Mouse (Mus musculus) left cerebral cortex, adult 18-20 months (tissue): ENCODE results near the gene Dus1l. TPM values are rescaled to one million over a fixed set of nuclear protein-coding genes. Genes with fewer than 3 reads are reported as not detected.
"Not testable (repeated sequence)": the region's sequence is repeated elsewhere in the genome, so short reads cannot be mapped to it uniquely, and the experiment has no call there.

Experiments
- DNase-seq, 2 experiments: peaks; one replicate each; pipeline ENCODE4 v3.0.0; 2021 to 2022; ENCODE audit warnings: low spot score in 2 of 2, mixed read lengths in 1 of 2
- total RNA-seq, 2 experiments: library from RNA; stranded (reverse); gene quantifications; 2 replicates each; pipeline ENCODE4 v1.2.3; 2021

Gene Dus1l
- total RNA-seq, 2 experiments from 2014 or later = 40.2 to 44.9 TPM

DNA sequence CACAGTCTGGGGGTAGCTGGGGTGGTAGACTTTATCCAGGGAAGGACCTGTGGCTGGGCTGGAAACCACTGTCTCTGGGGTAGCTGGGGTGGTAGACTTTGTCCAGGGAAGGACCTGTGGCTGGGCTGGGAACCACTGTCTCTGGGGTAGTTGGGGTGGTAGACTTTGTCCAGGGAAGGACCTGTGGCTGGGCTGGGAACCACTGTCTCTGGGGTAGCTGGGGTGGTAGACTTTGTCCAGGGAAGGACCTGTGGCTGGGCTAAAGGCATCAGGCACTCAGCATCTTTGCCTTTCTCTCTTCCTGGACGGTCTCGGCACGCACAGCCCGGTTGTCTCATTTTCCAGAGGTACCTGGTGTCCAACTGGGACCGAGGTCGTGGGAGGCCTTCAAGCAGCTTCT lies 14.8 kb downstream of the Dus1l start:
- DNase-seq = not testable (repeated sequence)

GRCm38 (mm10) chr11:120779876-120780275 lies 16.3 kb downstream of the Dus1l start:
- DNase-seq = no peak

- no peak for DNase-seq
Observed at GRCm38 (mm10) chr11:120777123-120777522, 19.1 kb downstream of the Dus1l start.

DNA sequence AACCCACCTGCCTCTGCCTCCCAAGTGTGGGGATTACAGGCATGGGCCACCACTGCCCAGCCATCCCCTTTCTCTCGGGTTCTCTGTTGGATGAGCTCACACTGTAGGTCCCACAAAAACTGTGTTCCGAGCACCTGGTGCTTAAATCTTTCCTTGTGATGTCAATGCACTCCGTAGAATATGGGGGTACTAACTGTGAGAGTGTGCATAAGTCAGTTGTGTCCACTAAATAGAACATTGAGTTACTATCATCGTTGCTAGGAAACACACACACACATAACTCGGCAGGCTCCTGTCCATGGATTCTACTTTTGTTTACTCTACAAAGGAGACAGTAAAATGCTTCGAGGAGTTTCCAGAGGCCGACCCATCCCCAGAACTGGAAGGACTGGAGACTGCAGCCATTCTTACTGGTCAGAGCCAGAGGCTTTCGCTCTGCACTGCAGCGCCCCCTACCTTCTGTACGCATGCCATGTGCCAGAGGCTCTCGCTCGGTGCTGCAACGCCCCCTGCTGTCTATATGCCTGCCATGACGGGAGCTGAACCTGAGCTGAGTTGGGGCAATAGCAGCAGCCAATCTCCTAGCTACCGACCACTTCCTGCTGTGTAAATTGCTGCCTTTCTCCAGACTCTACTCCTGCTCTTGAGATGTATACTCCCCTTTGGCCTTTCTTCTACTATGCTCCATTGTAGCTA lies 20.3 kb downstream of the Dus1l start:
- DNase-seq = peak; percentile 92 to 99

DNA sequence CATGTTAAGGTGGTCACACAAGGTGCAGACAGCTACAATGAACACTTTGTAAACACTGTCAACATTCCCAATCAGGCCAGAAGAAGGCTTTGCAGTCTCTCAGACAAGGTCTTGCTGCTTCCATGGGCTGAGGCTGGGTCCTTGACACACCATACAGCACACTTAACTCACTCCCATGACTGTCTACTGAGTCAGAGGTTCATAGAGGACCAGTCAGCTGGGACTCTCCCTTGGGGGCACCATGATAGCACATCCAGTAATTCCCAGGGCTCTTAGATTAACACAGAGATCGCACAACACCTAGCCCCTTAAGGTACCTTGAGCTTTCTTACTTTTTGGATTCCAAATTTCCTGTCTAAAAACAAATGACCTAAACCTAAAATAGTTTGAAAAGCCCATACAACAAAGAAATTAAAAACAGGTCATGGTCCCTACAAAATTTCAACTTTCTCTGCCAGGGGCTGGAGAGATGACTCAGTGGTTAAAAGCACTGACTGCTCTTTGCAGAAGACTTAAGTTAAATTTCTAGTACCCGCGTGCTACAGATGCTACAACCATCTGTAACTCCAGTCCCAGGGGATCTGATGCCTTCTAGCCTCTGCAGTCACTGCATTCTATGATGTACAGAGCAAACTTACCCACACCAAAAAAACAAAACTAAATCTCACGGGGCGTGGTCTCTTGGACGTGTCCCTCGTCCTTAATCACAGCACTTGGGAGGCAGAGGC lies 22.6 kb downstream of the Dus1l start:
- no peak for DNase-seq

- DNase-seq = no peak
Observed at GRCm38 (mm10) chr11:120772749-120773148, 23.5 kb downstream of the Dus1l start.

DNA sequence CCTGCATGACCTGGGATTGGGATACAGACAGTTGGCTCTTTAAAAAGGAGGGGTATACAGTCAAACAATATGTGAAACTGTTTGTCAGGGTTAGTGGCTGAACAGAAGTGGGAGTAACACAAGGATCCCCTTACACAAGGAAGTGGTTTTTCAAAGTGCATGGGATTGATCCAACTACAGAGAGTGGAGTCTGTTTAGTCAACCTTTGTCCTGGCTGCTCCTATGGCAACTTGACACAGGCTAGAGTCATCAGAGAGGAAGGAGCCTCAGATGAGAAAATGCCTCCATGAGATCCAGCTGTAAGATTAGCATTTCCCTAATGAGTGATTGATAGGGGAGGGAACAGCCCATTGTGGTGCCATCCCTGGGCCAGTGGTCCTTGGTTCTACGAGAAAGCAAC lies 28.0 kb downstream of the Dus1l start:
- DNase-seq = no peak

DNA sequence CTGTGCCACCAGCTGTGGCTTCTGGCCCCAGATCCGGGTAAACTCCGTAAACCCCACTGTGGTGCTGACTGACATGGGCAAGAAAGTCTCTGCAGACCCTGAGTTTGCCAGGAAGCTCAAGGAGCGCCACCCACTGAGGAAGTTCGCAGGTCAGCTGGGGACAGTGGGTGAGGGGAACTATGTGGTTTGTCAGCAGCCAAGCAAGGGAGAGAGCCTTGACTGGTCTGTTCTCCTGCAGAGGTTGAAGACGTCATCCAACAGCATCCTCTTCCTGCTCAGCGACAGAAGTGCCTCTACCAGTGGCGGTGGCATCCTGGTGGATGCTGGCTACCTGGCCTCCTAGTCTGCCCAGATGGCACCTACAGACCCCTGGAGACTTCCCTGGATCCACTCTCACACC lies 29.2 kb downstream of the Dus1l start:
- not testable (repeated sequence) for DNase-seq

GRCm38 (mm10) chr11:120763121-120763999 lies 32.8 kb downstream of the Dus1l start:
- not testable (repeated sequence) for DNase-seq

DNA sequence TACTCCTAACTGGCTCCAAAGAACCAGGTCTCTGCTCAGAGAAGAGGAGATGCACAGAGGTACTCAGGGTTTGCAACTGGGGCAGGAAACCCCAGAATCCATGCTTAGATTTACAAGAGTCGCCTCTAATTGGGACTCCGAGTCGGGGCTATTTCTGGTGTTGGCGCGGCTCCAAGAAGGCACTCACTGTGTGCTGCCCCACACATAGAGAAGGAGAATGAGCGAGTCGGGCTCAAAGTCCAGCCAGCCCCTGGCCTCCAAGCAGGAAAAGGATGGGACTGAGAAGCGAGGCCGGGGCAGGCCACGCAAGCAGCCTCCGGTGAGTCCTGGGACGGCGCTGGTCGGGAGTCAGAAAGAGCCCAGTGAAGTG lies 33.5 kb downstream of the Dus1l start, which contains the start of gene Hmga1b:
Gene Hmga1b, plus strand, starts transcription at position 123 of the 370 bp plus-strand sequence.
- not testable (repeated sequence) for DNase-seq

- DNase-seq = no peak
Observed at GRCm38 (mm10) chr11:120761811-120762671, 34.2 kb downstream of the Dus1l start.

- no peak for DNase-seq
Observed at GRCm38 (mm10) chr11:120760236-120760635, 36.0 kb downstream of the Dus1l start.

DNA sequence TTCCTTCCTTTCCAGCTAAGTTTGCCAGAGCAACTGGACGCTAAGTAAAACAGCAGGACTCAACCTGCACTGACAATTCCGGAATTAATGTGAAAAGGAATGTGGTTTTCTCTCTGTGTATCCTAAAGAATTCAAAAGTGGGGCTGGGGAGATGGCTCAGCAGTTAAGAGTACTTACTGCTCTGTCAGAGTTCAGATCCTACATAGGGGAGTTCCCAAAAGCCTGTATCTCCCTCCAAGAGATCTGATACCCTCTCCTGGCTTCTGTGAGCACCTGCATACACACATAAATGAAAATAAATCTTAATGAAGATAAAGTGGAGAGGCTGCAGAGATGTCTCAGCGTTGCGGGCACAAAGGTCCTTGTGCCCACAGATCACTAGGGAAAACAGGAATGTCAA lies 44.6 kb downstream of the Dus1l start:
- no peak for DNase-seq

GRCm38 (mm10) chr11:120749430-120749829 lies 46.8 kb downstream of the Dus1l start:
- DNase-seq = no peak

DNA sequence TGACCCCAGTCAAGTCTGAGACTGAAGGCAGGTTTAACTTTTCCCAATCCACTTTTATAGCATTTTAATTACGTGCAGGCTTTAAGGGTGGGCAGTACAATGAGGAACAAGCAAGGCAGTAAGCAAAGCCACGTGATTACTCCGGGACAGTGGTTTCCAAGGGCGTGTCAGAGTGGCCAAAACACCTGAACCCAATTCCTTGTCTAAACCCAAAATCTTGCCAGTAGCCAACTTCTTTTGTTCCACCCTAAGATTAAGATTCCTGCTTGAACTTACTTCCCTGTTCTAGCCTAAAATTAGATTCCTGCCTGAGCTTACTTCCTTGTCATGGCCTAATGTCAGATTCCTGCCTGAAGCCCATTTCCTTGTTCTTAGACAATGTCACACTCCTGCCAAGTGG lies 48.2 kb downstream of the Dus1l start:
- no peak for DNase-seq

DNA sequence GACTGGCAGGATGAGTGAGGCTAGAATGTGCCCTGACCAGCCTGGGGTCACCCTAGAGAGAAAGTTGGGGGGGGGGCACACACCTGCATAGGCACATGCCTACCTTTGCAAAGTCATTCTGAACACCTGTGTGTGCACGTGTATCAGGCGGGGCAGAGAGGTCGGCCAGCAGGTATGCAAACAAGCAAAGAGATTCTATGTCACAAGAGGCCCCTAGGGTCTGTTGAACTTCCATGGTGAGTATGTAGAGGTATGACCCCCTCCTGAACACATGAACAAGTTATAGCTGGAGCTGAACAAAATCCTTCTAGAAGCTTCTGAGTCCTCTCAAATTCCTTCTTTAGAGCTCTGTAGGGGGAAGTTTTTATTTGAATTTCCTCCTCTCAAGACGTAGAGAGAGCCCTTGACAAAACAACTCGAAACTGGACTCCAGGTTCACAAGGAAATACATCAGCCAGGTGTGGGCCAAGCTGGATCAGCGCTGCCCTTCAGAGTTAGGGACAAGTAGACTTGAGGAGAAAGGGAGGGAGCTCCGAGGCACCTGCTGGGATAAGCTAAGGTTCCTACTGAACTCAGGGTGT lies 52.0 kb downstream of the Dus1l start:
- no peak for DNase-seq

- no peak for DNase-seq
Observed at GRCm38 (mm10) chr11:120740981-120741380, 55.2 kb downstream of the Dus1l start.
